Mouse (Mus musculus): ENCODE results near the gene Erp44.
A peak's percentile ranks its signal among the peaks of the same experiment; 100 is the strongest.

The Erp44 gene

DNA sequence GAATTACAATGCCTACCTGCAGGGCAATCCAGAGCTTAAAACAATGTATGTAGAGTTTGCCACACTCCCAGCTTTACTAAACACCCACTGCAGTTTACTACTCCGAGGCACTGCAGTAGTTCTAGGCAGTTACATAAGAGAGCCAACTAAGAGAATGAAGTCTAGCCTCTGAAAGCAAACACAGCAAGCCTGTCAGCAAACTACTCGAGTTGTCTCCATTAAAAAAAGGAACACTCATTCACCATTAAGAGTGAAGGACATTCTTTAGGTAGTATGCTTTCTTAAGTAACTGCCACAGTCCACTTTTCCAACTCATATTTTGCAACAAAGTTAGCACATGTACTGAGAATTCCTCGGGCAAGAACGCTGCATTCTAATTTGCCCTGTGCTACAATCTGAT lies 40.3 kb downstream of the Erp44 start:
- DNase-seq (ENCODE audit: low read depth, low spot score), result no peak

GRCm38 (mm10) chr4:48236721-48237120 lies 42.6 kb downstream of the Erp44 start:
- no peak for DNase-seq (ENCODE audit: low read depth, low spot score)

- DNase-seq (ENCODE audit: low read depth, low spot score), result no peak
These were observed 52.6 kb downstream of the Erp44 start for GRCm38 (mm10) chr4:48226800-48227199.

GRCm38 (mm10) chr4:48225604-48226003 lies 53.8 kb downstream of the Erp44 start:
- DNase-seq (ENCODE audit: low read depth, low spot score), result no peak

GRCm38 (mm10) chr4:48225173-48225572 lies 54.2 kb downstream of the Erp44 start:
- DNase-seq (ENCODE audit: low read depth, low spot score), result peak; percentile 51

- DNase-seq (ENCODE audit: low read depth, low spot score), result no peak
These were observed 75.8 kb downstream of the Erp44 start for GRCm38 (mm10) chr4:48203564-48203963.

DNA sequence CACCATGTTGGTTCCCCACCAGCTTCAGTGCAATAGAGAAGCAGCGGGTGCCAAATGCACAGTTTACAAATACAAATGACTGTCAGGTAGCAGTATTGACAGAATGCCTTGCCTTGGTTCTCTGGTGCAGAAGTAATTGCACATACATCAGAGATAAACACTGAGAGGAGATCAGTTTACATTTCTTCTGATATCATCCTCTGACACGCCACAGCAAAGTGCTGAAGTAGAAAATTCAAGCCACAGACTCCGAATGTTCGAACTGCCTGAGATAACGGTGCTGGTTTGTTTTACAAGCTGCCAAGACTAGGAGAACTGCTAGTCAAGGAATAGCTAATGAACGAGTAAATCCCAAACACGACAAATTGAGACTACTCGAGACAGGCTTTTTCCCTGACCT lies 80.9 kb downstream of the Erp44 start:
- no peak for DNase-seq (ENCODE audit: low read depth, low spot score)

DNA sequence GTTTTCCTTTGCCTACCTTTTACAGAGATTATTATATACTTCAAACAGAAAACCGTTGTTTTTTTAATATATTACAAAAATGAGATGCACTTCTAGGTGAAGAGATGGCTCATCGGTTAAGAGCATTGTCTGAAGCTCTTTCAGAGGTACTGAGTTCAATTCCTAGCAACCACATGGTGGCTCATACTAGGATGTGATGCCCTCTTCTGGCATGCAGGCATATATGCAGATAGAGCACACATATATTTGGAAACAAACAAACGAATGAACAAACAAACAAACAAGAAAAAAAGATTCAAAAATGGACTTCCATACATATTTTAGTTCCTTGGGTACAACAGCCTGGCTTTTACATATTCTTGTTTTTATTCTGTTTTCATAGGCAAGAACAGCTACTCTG lies 81.4 kb downstream of the Erp44 start:
- DNase-seq (ENCODE audit: low read depth, low spot score), result peak; percentile 29

GRCm38 (mm10) chr4:48182115-48182806 lies 97.1 kb downstream of the Erp44 start:
- no peak for DNase-seq (ENCODE audit: low read depth, low spot score)

GRCm38 (mm10) chr4:48181366-48181765 lies 98.0 kb downstream of the Erp44 start:
- DNase-seq (ENCODE audit: low read depth, low spot score), result no peak

DNA sequence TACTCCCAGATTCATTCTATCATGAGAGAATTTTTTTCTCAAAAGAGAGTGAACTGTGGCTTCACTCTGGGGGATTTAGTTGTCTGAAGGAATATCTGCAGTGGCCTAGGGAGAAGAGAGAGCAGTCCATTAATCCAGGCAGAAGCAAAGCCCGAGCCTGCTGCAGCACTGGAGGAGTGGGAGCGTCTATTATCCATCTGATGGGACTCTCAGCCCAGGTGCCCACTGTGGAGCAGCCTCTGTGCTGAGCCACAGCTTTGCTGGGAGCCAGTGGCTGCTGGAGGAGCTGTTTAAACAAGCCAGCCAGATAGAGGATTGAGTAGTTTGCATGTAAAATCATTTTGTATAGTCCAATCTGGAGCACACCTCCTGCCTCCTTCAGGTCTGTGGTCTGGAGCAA lies 98.4 kb downstream of the Erp44 start:
- DNase-seq (ENCODE audit: low read depth, low spot score), result no peak

- DNase-seq (ENCODE audit: low read depth, low spot score), result no peak
These were observed 103.7 kb downstream of the Erp44 start for GRCm38 (mm10) chr4:48175666-48176065.

DNA sequence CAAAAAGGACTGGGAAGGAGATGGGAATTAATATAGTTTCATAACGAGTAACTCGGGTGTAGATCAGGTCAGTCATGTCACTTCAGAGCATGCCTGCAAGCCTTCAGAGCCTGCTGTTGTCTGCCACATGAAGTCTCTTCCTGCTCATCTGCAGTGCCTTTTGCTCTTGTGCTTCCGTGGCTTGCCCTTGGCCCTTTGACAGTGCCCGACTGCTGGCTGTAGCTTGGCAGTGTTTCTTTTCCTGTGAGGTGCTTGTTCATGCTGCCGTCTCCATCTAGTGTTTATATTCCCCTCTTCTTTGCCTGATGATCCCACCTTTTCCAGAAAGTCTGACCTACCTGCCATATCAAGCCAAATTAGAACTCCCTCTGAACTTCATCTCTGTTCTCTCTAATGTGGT lies 115.5 kb downstream of the Erp44 start:
- DNase-seq (ENCODE audit: low read depth, low spot score), result no peak

GRCm38 (mm10) chr4:48160386-48160785 lies 119.0 kb downstream of the Erp44 start:
- no peak for DNase-seq (ENCODE audit: low read depth, low spot score)

DNA sequence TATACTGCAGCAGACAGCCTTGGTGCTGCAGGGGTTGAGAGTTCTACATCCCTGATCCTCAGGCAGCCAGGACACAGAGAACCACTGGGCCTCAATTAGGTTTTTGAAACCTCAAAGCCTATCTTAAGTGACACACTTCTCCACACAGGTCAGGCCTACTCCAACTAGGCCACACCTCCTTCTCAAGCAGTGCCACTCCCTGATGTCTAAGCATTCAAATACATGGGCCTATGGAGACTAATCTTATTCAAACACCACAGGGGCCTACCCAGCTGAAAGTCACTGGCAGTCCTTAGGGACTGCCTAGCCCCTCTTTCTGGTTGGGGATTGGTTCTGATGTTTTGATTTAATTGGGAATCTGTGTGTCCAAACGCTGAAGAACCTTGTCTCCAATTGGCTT lies 123.5 kb downstream of the Erp44 start:
- DNase-seq (ENCODE audit: low read depth, low spot score), result no peak

- no peak for DNase-seq (ENCODE audit: low read depth, low spot score)
These were observed 126.1 kb downstream of the Erp44 start for GRCm38 (mm10) chr4:48153229-48153628.

DNA sequence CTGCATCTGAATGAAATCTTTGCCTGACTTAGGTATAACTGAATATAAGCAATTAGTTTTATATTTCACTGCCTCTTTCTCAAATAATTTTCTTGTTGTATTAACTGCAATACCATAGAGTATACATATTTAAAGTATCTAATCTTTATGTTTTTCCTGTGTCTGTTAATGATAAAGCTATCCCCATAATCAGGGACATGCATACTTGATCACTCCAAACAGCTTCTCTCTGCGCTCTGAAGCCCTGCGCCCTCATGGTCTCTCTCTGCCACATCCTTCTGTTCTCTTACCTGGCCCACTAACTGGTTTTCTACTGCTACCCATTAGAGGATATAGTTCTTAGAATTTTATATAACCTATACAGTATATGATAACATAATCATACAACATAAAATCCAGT lies 129.9 kb downstream of the Erp44 start:
- DNase-seq (ENCODE audit: low read depth, low spot score), result no peak
